Mouse (Mus musculus): ENCODE measurements around the gene Tiam1. TPM values are rescaled to one million over a fixed set of nuclear protein-coding genes. Genes with fewer than 3 reads are reported as not detected.

Gene Tiam1
- polyA plus RNA-seq, 1 experiment from 2014 or later, result 23.6 TPM

- H3K4me2 ChIP-seq, result peak overlapping the region; percentile 83
- peaks cover 43% of the 10 kb centered on the region for H3K4me1 ChIP-seq
- ATAC-seq (ENCODE audit: low FRiP score), result peak; percentile 9
- no peaks in the 10 kb centered on the region for H3K9me3 ChIP-seq (replicated peaks)
- no peaks in the 10 kb centered on the region for H3K36me3 ChIP-seq
- under 1% methylated on average over 57 of the region's 57 CpGs for WGBS
- peak overlapping the region; percentile 78 for H3K9ac ChIP-seq (replicated peaks)
- no peaks in the 10 kb centered on the region for H3K27me3 ChIP-seq (replicated peaks)
- peak overlapping the region; percentile 78 for H3K4me3 ChIP-seq (replicated peaks)
- peak overlapping the region; percentile 92 for H3K27ac ChIP-seq (replicated peaks)
Observed at GRCm38 (mm10) chr16:90142574-90143415, 774 bp downstream of the Tiam1 start.

GRCm38 (mm10) chr16:90142247-90142573 lies 1.4 kb downstream of the Tiam1 start:
- H3K36me3 ChIP-seq, result 0 out of 2 replicates have a peak, but pooled peaks cover 3% of the 10 kb centered on the region
- no peaks in the 10 kb centered on the region for H3K27me3 ChIP-seq (replicated peaks)
- peak overlapping the region; percentile 78 for H3K9ac ChIP-seq (replicated peaks)
- no peak for ATAC-seq (ENCODE audit: low FRiP score)
- peak overlapping the region; percentile 83 for H3K4me2 ChIP-seq
- under 1% methylated on average over 20 of the region's 20 CpGs for WGBS
- H3K27ac ChIP-seq (replicated peaks), result peak overlapping the region; percentile 92
- peak overlapping the region; percentile 78 for H3K4me3 ChIP-seq (replicated peaks)
- H3K9me3 ChIP-seq (replicated peaks), result no peaks in the 10 kb centered on the region
- H3K4me1 ChIP-seq, result peaks cover 43% of the 10 kb centered on the region

- Histone ChIP-seq H3K9ac (replicated peaks) (peak overlapping the region; percentile 78), H3K4me1 (peaks cover 43% of the 10 kb centered on the region), H3K4me3 (replicated peaks) (peak overlapping the region; percentile 78), H3K4me2 (peak overlapping the region; percentile 83), H3K27me3 (replicated peaks) (no peaks in the 10 kb centered on the region), H3K9me3 (replicated peaks) (no peaks in the 10 kb centered on the region), H3K36me3 (0 out of 2 replicates have a peak, but pooled peaks cover 3% of the 10 kb centered on the region), H3K27ac (replicated peaks) (0 out of 2 replicates have a peak overlapping the region, but pooled peaks have one; percentile 92)
- no peak for ATAC-seq (ENCODE audit: low FRiP score)
- WGBS, result 18% methylated on average over 9 of the region's 9 CpGs
Observed at GRCm38 (mm10) chr16:90141556-90141955, 2.0 kb downstream of the Tiam1 start.

- no peak for ATAC-seq (ENCODE audit: low FRiP score)
- H3K4me3 ChIP-seq (replicated peaks), result no peak overlapping the region
- H3K36me3 ChIP-seq, result 0 out of 2 replicates have a peak, but pooled peaks cover 3% of the 10 kb centered on the region
- no peaks in the 10 kb centered on the region for H3K9me3 ChIP-seq (replicated peaks)
- no peak overlapping the region for H3K4me2 ChIP-seq
- H3K4me1 ChIP-seq, result peaks cover 43% of the 10 kb centered on the region
- no peak overlapping the region for H3K27ac ChIP-seq (replicated peaks)
- H3K9ac ChIP-seq (replicated peaks), result no peak overlapping the region
- WGBS, result 78% methylated on average over 10 of the region's 10 CpGs
- no peaks in the 10 kb centered on the region for H3K27me3 ChIP-seq (replicated peaks)
Observed at GRCm38 (mm10) chr16:90140571-90140970, 3.0 kb downstream of the Tiam1 start.

GRCm38 (mm10) chr16:90139696-90140095 lies 3.9 kb downstream of the Tiam1 start:
- H3K27me3 ChIP-seq (replicated peaks), result no peaks in the 10 kb centered on the region
- no peak for ATAC-seq (ENCODE audit: low FRiP score)
- H3K9me3 ChIP-seq (replicated peaks), result no peaks in the 10 kb centered on the region
- peaks cover 38% of the 10 kb centered on the region for H3K4me1 ChIP-seq
- 0 out of 2 replicates have a peak, but pooled peaks cover 3% of the 10 kb centered on the region for H3K36me3 ChIP-seq
- 47% methylated on average over 9 of the region's 9 CpGs for WGBS
- H3K9ac ChIP-seq (replicated peaks), result no peak overlapping the region
- H3K4me2 ChIP-seq, result no peak overlapping the region
- no peak overlapping the region for H3K27ac ChIP-seq (replicated peaks)
- no peak overlapping the region for H3K4me3 ChIP-seq (replicated peaks)

GRCm38 (mm10) chr16:90138151-90138550 lies 5.4 kb downstream of the Tiam1 start:
- H3K27me3 ChIP-seq (replicated peaks), result no peaks in the 10 kb centered on the region
- 81% methylated on average over 12 of the region's 12 CpGs for WGBS
- ATAC-seq (ENCODE audit: low FRiP score), result no peak
- no peak overlapping the region for H3K4me2 ChIP-seq
- H3K27ac ChIP-seq (replicated peaks), result no peak overlapping the region
- no peak overlapping the region for H3K9ac ChIP-seq (replicated peaks)
- H3K4me3 ChIP-seq (replicated peaks), result no peak overlapping the region
- H3K9me3 ChIP-seq (replicated peaks), result no peaks in the 10 kb centered on the region
- H3K36me3 ChIP-seq, result 0 out of 2 replicates have a peak, but pooled peaks cover 3% of the 10 kb centered on the region
- peaks cover 33% of the 10 kb centered on the region for H3K4me1 ChIP-seq

- no peak for ATAC-seq (ENCODE audit: low FRiP score)
- H3K9ac ChIP-seq (replicated peaks), result no peak overlapping the region
Observed at GRCm38 (mm10) chr16:90137175-90137574, 6.4 kb downstream of the Tiam1 start.

GRCm38 (mm10) chr16:90135580-90135979 lies 8.0 kb downstream of the Tiam1 start:
- no peak overlapping the region for H3K4me3 ChIP-seq (replicated peaks)
- H3K27ac ChIP-seq (replicated peaks), result no peak overlapping the region
- H3K9ac ChIP-seq (replicated peaks), result no peak overlapping the region
- ATAC-seq (ENCODE audit: low FRiP score), result no peak
- WGBS, result 91% methylated on average over 3 of the region's 3 CpGs
- no peak overlapping the region for H3K4me2 ChIP-seq
- no peaks in the 10 kb centered on the region for H3K9me3 ChIP-seq (replicated peaks)
- 0 out of 2 replicates have a peak, but pooled peaks cover 3% of the 10 kb centered on the region for H3K36me3 ChIP-seq
- peaks cover 20% of the 10 kb centered on the region for H3K4me1 ChIP-seq
- no peaks in the 10 kb centered on the region for H3K27me3 ChIP-seq (replicated peaks)

More at GRCm38 (mm10) chr16:90137175-90137574, 6.4 kb downstream of the Tiam1 start:
- 97% methylated on average over 21 of the region's 23 CpGs for WGBS
- Histone ChIP-seq H3K4me3 (replicated peaks) (no peak overlapping the region), H3K4me1 (peaks cover 32% of the 10 kb centered on the region), H3K9me3 (replicated peaks) (no peaks in the 10 kb centered on the region), H3K4me2 (no peak overlapping the region), H3K36me3 (0 out of 2 replicates have a peak, but pooled peaks cover 3% of the 10 kb centered on the region), H3K27me3 (replicated peaks) (no peaks in the 10 kb centered on the region), H3K27ac (replicated peaks) (no peak overlapping the region)

- Histone ChIP-seq H3K4me3 (replicated peaks) (no peak overlapping the region), H3K4me1 (peaks cover 13% of the 10 kb centered on the region; the same call in 1 of the 2 replicates), H3K36me3 (0 out of 2 replicates have a peak, but pooled peaks cover 3% of the 10 kb centered on the region), H3K27ac (replicated peaks) (no peak overlapping the region), H3K4me2 (no peak overlapping the region), H3K27me3 (replicated peaks) (no peaks in the 10 kb centered on the region), H3K9me3 (replicated peaks) (no peaks in the 10 kb centered on the region), H3K9ac (replicated peaks) (no peak overlapping the region)
- ATAC-seq (ENCODE audit: low FRiP score), result no peak
- 89% methylated on average over 7 of the region's 7 CpGs for WGBS
Observed at GRCm38 (mm10) chr16:90134351-90134750, 9.2 kb downstream of the Tiam1 start.

GRCm38 (mm10) chr16:90132816-90133215 lies 10.8 kb downstream of the Tiam1 start:
- no peak for ATAC-seq (ENCODE audit: low FRiP score)

GRCm38 (mm10) chr16:90132331-90132730 lies 11.2 kb downstream of the Tiam1 start:
- H3K9ac ChIP-seq (replicated peaks), result no peak overlapping the region
- 23% methylated on average over 10 of the region's 10 CpGs for WGBS
- no peaks in the 10 kb centered on the region for H3K27me3 ChIP-seq (replicated peaks)
- H3K27ac ChIP-seq (replicated peaks), result no peak overlapping the region
- no peak overlapping the region for H3K4me3 ChIP-seq (replicated peaks)
- H3K36me3 ChIP-seq, result 0 out of 2 replicates have a peak, but pooled peaks cover 1% of the 10 kb centered on the region
- ATAC-seq (ENCODE audit: low FRiP score), result no peak
- peaks cover 13% of the 10 kb centered on the region for H3K4me1 ChIP-seq
- H3K4me2 ChIP-seq, result no peak overlapping the region
- no peaks in the 10 kb centered on the region for H3K9me3 ChIP-seq (replicated peaks)

More at GRCm38 (mm10) chr16:90132816-90133215, 10.8 kb downstream of the Tiam1 start:
- Histone ChIP-seq H3K9ac (replicated peaks) (no peak overlapping the region), H3K36me3 (0 out of 2 replicates have a peak, but pooled peaks cover 3% of the 10 kb centered on the region), H3K4me1 (peaks cover 13% of the 10 kb centered on the region), H3K27me3 (replicated peaks) (no peaks in the 10 kb centered on the region), H3K27ac (replicated peaks) (no peak overlapping the region), H3K9me3 (replicated peaks) (no peaks in the 10 kb centered on the region), H3K4me3 (replicated peaks) (no peak overlapping the region), H3K4me2 (no peak overlapping the region)
- 60% methylated on average over 7 of the region's 7 CpGs for WGBS
